Mouse (Mus musculus): ENCODE results near the gene Ccr8.

Gene Ccr8

DNA sequence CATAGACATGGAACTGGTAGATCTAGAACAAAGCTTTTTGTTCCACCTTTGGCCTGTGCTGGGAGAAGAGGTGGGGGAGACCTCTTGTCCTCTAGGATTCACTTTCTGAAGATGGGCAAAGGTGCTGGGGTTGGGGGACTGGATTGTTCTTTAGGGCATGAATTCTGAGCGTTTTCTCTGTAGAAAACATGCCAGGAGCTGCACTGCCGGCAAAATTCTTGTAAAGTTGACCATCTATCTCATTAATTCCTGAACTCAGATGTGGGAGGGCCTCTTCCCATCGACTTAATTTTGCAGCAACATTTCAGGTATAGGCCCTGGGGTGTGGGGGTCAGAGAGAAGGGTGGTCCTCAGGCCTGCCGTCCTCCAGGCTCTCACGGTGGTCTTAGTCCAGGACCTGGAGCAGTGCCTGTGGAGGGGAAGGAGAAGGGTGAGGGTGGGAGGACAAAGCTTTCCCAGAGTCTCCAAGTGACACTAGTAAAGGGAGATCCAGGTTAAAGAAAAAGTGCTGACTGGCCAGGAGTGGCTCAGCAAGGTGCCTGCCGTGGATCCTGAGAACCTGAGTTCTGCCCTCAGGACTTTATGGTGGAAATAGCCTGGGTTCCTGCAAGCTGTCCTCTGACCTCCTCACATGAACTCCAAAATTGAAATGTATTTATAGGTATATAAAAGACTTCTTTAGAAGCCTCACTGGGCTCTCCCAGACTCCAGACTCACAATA lies 42.0 kb downstream of the Ccr8 start:
- no peak for DNase-seq

DNA sequence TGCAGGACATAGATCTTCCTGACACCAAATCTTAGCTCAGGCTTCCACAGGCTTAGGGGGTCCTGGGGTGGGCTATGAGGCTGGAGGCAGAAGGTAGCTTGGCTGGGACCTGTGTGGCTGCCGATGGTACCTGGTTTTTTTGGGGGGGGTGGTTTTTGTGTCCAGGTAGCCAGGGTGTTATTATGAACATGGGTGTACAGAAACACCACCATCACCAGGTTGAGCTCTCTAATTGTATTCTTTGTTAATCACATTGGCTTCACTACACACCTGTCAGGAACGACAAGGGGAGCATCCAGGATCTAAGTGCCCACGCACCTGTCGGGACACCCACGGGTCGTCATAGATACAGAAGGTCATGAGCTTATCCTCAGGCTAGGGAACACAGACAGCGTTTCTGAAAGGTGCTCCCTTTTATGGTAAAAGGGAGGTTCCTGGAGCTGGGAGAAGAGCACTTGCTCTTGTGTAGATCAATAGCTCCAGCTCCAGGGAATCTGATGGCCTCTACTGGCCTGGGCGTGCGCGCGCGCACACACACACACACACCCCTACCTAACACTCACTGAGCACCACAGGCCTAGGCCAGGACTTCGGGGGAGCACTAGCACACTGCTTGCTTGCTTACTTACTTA lies 42.7 kb downstream of the Ccr8 start:
- no peak for DNase-seq

DNA sequence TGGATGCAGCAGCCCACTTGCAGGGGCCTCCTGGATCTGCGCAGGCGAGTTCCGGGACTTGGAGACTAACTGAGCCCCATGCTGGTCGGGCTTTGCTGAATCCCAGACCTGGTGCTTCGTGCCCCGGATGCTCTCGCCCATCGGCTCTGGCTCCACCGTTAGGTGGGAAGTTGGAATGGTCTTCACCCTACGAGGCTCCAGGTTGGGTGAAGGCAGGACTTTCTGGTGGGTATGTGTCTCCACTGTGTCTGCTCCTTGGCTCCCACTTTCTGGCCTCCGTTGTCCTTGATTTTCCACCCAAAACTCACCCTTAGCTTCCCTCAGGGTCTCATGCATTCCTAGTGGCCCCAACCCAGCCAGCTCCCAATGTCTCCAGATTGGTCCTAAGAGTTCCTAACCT lies 43.5 kb downstream of the Ccr8 start:
- DNase-seq: no peak

DNA sequence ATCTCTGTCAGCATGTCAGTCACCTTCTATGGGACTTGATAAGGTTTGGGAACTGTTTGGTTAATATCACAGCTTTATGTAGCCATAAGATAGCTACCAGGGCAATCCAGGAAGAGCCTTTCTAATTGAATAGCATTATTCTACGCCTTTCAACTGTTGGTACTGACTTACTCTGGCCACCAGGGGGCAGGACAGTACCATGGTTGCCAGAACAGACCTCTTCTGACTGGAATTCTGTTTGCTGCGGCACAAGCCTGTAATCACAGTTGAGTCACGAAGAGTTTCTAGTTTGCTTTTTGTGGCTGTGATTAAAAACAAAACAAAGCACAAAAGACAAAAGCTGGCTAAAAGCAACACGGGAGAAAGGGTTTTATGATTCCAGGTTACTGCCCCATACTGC lies 48.7 kb downstream of the Ccr8 start:
- peak; percentile 26 for DNase-seq

DNA sequence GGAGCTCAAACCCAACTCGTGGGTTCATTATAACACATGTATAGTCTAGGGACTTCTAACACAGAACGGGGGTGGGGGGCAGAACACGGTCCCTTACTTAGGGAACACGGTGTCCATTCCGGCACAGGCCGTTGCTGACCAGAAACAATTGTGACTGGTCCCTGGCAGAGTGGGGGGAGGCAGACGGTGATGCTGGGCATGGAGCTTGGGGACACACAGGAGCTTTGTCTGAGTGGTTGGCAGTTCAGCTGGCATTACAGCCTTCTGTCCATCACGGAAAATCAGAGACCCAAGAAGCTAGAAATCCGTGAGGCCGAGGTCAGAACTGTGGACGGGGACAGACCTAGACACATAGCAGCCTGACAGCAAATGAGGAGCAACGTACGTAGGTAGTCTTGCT lies 52.6 kb downstream of the Ccr8 start:
- no peak for DNase-seq
